Mouse (Mus musculus) forebrain, embryonic 12.5 days (tissue): Measurements from ENCODE around the gene Card10. TPM values are rescaled to one million over a fixed set of nuclear protein-coding genes. Genes with fewer than 3 reads are reported as not detected.

Experiments used
- ATAC-seq: fragments of 200-750 bp; cut with Nextera tagmentation; 2 replicates; pipeline ENCODE4 v1.8.0; 2017; ENCODE audit warnings: moderate TSS enrichment; ENCODE audit not compliant: low FRiP score
- H3K27ac ChIP-seq: fragments of 300-500 bp; sonication (generic); 2 replicates; pipeline ENCODE4 v1.5.1; 2016; ENCODE audit warnings: mild to moderate bottlenecking
- H3K27me3 ChIP-seq: fragments of 300-500 bp; sonication (generic); 2 replicates; pipeline ENCODE4 v1.6.1; 2016; ENCODE audit warnings: mild to moderate bottlenecking
- H3K36me3 ChIP-seq: fragments of 300-500 bp; sonication (generic); replicated peaks from 2 replicates; pipeline ENCODE4 v1.6.1; 2016; ENCODE audit warnings: mild to moderate bottlenecking
- H3K4me1 ChIP-seq: fragments of 300-500 bp; sonication (generic); 2 replicates; pipeline ENCODE4 v1.6.1; 2016
- H3K4me2 ChIP-seq: fragments of 300-500 bp; sonication (generic); 2 replicates; pipeline ENCODE4 v1.6.1; 2016; ENCODE audit warnings: mild to moderate bottlenecking, moderate library complexity
- H3K4me3 ChIP-seq: fragments of 300-500 bp; sonication (generic); replicated peaks from 2 replicates; pipeline ENCODE4 v1.5.1; 2016; ENCODE audit warnings: mild to moderate bottlenecking
- H3K9ac ChIP-seq: fragments of 300-500 bp; sonication (generic); 2 replicates; pipeline ENCODE4 v1.6.1; 2016; ENCODE audit warnings: mild to moderate bottlenecking
- H3K9me3 ChIP-seq: fragments of 300-500 bp; sonication (generic); 2 replicates; pipeline ENCODE4 v1.6.1; 2016
- WGBS: fragments of 180-500 bp; shearing (Covaris S2); methylation state at CpG from one replicate; pipeline ENCODE4 v1.1.7; 2016; 5-methylcytosine and 5-hydroxymethylcytosine counted together
- polyA plus RNA-seq: library from polyadenylated mRNA; unstranded; fragments of >200 nt; fragmentation: Nextera tagmentation; extraction: Ambion mirVana; gene quantifications from 2 replicates; pipeline ENCODE4 v1.2.1, GENCODE M21; 2016

Gene Card10
- polyA plus RNA-seq, 1 experiment from 2014 or later, result 2.1 TPM

- H3K36me3 ChIP-seq, result no peaks in the 10 kb centered on the region
- H3K4me1 ChIP-seq, result peaks cover 5% of the 10 kb centered on the region; the same call in 1 of the 2 replicates
- no peaks in the 10 kb centered on the region for H3K9me3 ChIP-seq
- no peak overlapping the region for H3K9ac ChIP-seq
- H3K27ac ChIP-seq, result no peak overlapping the region
- WGBS, result 83% methylated on average over 2 of the region's 2 CpGs
- H3K27me3 ChIP-seq, result peaks cover 18% of the 10 kb centered on the region
- no peak overlapping the region for H3K4me2 ChIP-seq
- no peak for ATAC-seq
- no peak overlapping the region for H3K4me3 ChIP-seq
Measured at GRCm38 (mm10) chr15:78808980-78809379, 6.1 kb upstream of the Card10 start.

- WGBS, result 75% methylated on average over 3 of the region's 3 CpGs
- Histone ChIP-seq H3K4me2 (no peak overlapping the region), H3K27me3 (peaks cover 35% of the 10 kb centered on the region), H3K4me1 (peaks cover 24% of the 10 kb centered on the region), H3K36me3 (no peaks in the 10 kb centered on the region), H3K9me3 (no peaks in the 10 kb centered on the region), H3K27ac (no peak overlapping the region), H3K4me3 (no peak overlapping the region), H3K9ac (no peak overlapping the region)
- no peak for ATAC-seq
Measured at GRCm38 (mm10) chr15:78807141-78807540, 4.3 kb upstream of the Card10 start.

- H3K9ac ChIP-seq, result no peak overlapping the region
- H3K9me3 ChIP-seq, result no peaks in the 10 kb centered on the region
- H3K4me3 ChIP-seq, result no peak overlapping the region
- H3K36me3 ChIP-seq, result no peaks in the 10 kb centered on the region
- H3K4me2 ChIP-seq, result no peak overlapping the region
- peaks cover 41% of the 10 kb centered on the region for H3K27me3 ChIP-seq
- WGBS, result 46% methylated on average over 2 of the region's 2 CpGs
- H3K4me1 ChIP-seq, result peaks cover 28% of the 10 kb centered on the region
- no peak overlapping the region for H3K27ac ChIP-seq
- no peak for ATAC-seq
Measured at GRCm38 (mm10) chr15:78806614-78807013, 3.8 kb upstream of the Card10 start.

GRCm38 (mm10) chr15:78805351-78805750 is 2.5 kb upstream of the Card10 start:
- Histone ChIP-seq H3K27ac (no peak overlapping the region), H3K4me3 (no peak overlapping the region), H3K4me1 (peaks cover 28% of the 10 kb centered on the region), H3K4me2 (no peak overlapping the region), H3K9me3 (no peaks in the 10 kb centered on the region), H3K9ac (no peak overlapping the region), H3K36me3 (no peaks in the 10 kb centered on the region), H3K27me3 (peaks cover 53% of the 10 kb centered on the region)
- 90% methylated on average over 2 of the region's 2 CpGs for WGBS
- no peak for ATAC-seq

GRCm38 (mm10) chr15:78804326-78804725 is 1.5 kb upstream of the Card10 start:
- no peak overlapping the region for H3K9ac ChIP-seq
- no peaks in the 10 kb centered on the region for H3K9me3 ChIP-seq
- no peak overlapping the region for H3K27ac ChIP-seq
- H3K4me3 ChIP-seq, result no peak overlapping the region
- 8% methylated on average over 6 of the region's 6 CpGs for WGBS
- H3K4me1 ChIP-seq, result peaks cover 28% of the 10 kb centered on the region
- H3K36me3 ChIP-seq, result no peaks in the 10 kb centered on the region
- no peak overlapping the region for H3K4me2 ChIP-seq
- H3K27me3 ChIP-seq, result peaks cover 55% of the 10 kb centered on the region
- ATAC-seq, result no peak

GRCm38 (mm10) chr15:78803499-78803900 is 658 bp upstream of the Card10 start:
- Histone ChIP-seq H3K4me1 (peaks cover 31% of the 10 kb centered on the region), H3K4me2 (no peak overlapping the region), H3K4me3 (peak overlapping the region; percentile 51; the same call in 1 of the 2 replicates), H3K27ac (no peak overlapping the region), H3K9ac (no peak overlapping the region), H3K27me3 (peaks cover 59% of the 10 kb centered on the region), H3K36me3 (no peaks in the 10 kb centered on the region), H3K9me3 (no peaks in the 10 kb centered on the region)
- 0 out of 2 replicates have a peak, but pooled peaks have one; percentile 21 for ATAC-seq
- WGBS, result 4% methylated on average over 8 of the region's 8 CpGs

- H3K27me3 ChIP-seq, result peaks cover 73% of the 10 kb centered on the region
- H3K27ac ChIP-seq, result no peak overlapping the region
- H3K4me1 ChIP-seq, result peaks cover 31% of the 10 kb centered on the region
- peak overlapping the region; percentile 87 for H3K4me2 ChIP-seq
- peak; percentile 53; the same call in 1 of the 2 replicates for ATAC-seq
- WGBS, result 3% methylated on average over 66 of the region's 67 CpGs
- peak overlapping the region; percentile 51 for H3K4me3 ChIP-seq
- H3K9me3 ChIP-seq, result no peaks in the 10 kb centered on the region
- no peaks in the 10 kb centered on the region for H3K36me3 ChIP-seq
- H3K9ac ChIP-seq, result peak overlapping the region; percentile 56
Measured at GRCm38 (mm10) chr15:78801971-78802741, 686 bp downstream of the Card10 start.

- H3K27me3 ChIP-seq, result peaks cover 74% of the 10 kb centered on the region
- no peak overlapping the region for H3K9ac ChIP-seq
- H3K36me3 ChIP-seq, result no peaks in the 10 kb centered on the region
- peaks cover 31% of the 10 kb centered on the region for H3K4me1 ChIP-seq
- H3K27ac ChIP-seq, result no peak overlapping the region
- 81% methylated on average over 9 of the region's 9 CpGs for WGBS
- H3K9me3 ChIP-seq, result no peaks in the 10 kb centered on the region
- ATAC-seq, result no peak
- peak overlapping the region; percentile 87; the same call in 1 of the 2 replicates for H3K4me2 ChIP-seq
- H3K4me3 ChIP-seq, result peak overlapping the region; percentile 51; the same call in 1 of the 2 replicates
Measured at GRCm38 (mm10) chr15:78801571-78801970, 1.3 kb downstream of the Card10 start.

- no peaks in the 10 kb centered on the region for H3K36me3 ChIP-seq
- no peak overlapping the region for H3K4me3 ChIP-seq
- 45% methylated on average over 21 of the region's 21 CpGs for WGBS
- H3K9me3 ChIP-seq, result no peaks in the 10 kb centered on the region
- no peak overlapping the region for H3K27ac ChIP-seq
- H3K27me3 ChIP-seq, result peaks cover 65% of the 10 kb centered on the region
- H3K9ac ChIP-seq, result no peak overlapping the region
- H3K4me2 ChIP-seq, result no peak overlapping the region
- H3K4me1 ChIP-seq, result peaks cover 34% of the 10 kb centered on the region
- ATAC-seq, result no peak
Measured at GRCm38 (mm10) chr15:78799029-78799428, 3.8 kb downstream of the Card10 start.

GRCm38 (mm10) chr15:78797060-78797329 is 5.8 kb downstream of the Card10 start:
- Histone ChIP-seq H3K27ac (no peak overlapping the region), H3K36me3 (no peaks in the 10 kb centered on the region), H3K4me3 (no peak overlapping the region), H3K4me1 (peaks cover 13% of the 10 kb centered on the region), H3K9ac (no peak overlapping the region), H3K9me3 (no peaks in the 10 kb centered on the region), H3K4me2 (no peak overlapping the region), H3K27me3 (peaks cover 44% of the 10 kb centered on the region)
- no peak for ATAC-seq
- 81% methylated on average over 8 of the region's 8 CpGs for WGBS

GRCm38 (mm10) chr15:78796196-78797059 is 6.4 kb downstream of the Card10 start:
- Histone ChIP-seq H3K9me3 (no peaks in the 10 kb centered on the region), H3K9ac (no peak overlapping the region), H3K27me3 (peaks cover 39% of the 10 kb centered on the region), H3K4me2 (no peak overlapping the region), H3K4me1 (peaks cover 11% of the 10 kb centered on the region; the same call in 1 of the 2 replicates), H3K36me3 (no peaks in the 10 kb centered on the region), H3K27ac (no peak overlapping the region), H3K4me3 (no peak overlapping the region)
- 54% methylated on average over 25 of the region's 25 CpGs for WGBS
- no peak for ATAC-seq

GRCm38 (mm10) chr15:78790990-78791389 is 11.9 kb downstream of the Card10 start:
- Histone ChIP-seq H3K4me2 (no peak overlapping the region), H3K27me3 (0 out of 2 replicates have a peak, but pooled peaks cover 5% of the 10 kb centered on the region), H3K4me1 (peaks cover 7% of the 10 kb centered on the region; the same call in 1 of the 2 replicates), H3K9me3 (no peaks in the 10 kb centered on the region), H3K9ac (no peak overlapping the region), H3K27ac (no peak overlapping the region), H3K4me3 (no peak overlapping the region), H3K36me3 (no peaks in the 10 kb centered on the region)
- 74% methylated on average over 12 of the region's 12 CpGs for WGBS
- ATAC-seq, result no peak
